Mouse (Mus musculus) thymus, postnatal 25 days (tissue): Measurements from ENCODE around the gene Clba1.

Source experiments
- DNase-seq: peaks from one replicate; pipeline ENCODE4 v3.0.0; 2022

The Clba1 gene

GRCm38 (mm10) chr12:112853050-112853729 is 44.5 kb downstream of the Clba1 start:
- DNase-seq, result no peak

- peak; percentile 76 for DNase-seq
These were observed 46.0 kb downstream of the Clba1 start for GRCm38 (mm10) chr12:112854610-112855333.

- DNase-seq, result no peak
These were observed 47.6 kb downstream of the Clba1 start for GRCm38 (mm10) chr12:112856338-112856737.

- peak; percentile 55 for DNase-seq
These were observed 48.5 kb downstream of the Clba1 start for GRCm38 (mm10) chr12:112857021-112857925.

GRCm38 (mm10) chr12:112858581-112859336 is 50.0 kb downstream of the Clba1 start:
- peak; percentile 51 for DNase-seq

- peak; percentile 90 for DNase-seq
These were observed 51.2 kb downstream of the Clba1 start for GRCm38 (mm10) chr12:112859930-112860329.

GRCm38 (mm10) chr12:112860765-112861164 is 52.0 kb downstream of the Clba1 start:
- peak; percentile 82 for DNase-seq

GRCm38 (mm10) chr12:112861911-112862321 is 53.2 kb downstream of the Clba1 start:
- DNase-seq, result no peak

- no peak for DNase-seq
These were observed 56.1 kb downstream of the Clba1 start for GRCm38 (mm10) chr12:112864804-112865203.
